Mouse (Mus musculus): Measurements from ENCODE around the gene Camk1. TPM values are rescaled to one million over a fixed set of nuclear protein-coding genes. Genes with fewer than 3 reads are reported as not detected.

The Camk1 gene
- 10 to 100 TPM; 35.9 to 44.2 TPM for total RNA-seq (2021)
- long read RNA-seq, experiment 1, transcript Camk1-201 (12 exons, 1,496 nt): major isoform, 56 of 72 reads
- long read RNA-seq, experiment 1, partial matches to known transcripts: 3 of 72 reads
- long read RNA-seq, experiment 1, other reads (novel, unspliced or antisense): 10 of 72 reads
- long read RNA-seq, experiment 2, transcript Camk1-201 (12 exons, 1,496 nt): major isoform, 57 of 64 reads
- long read RNA-seq, experiment 2, partial matches to known transcripts: 0 of 64 reads
- long read RNA-seq, experiment 2, other reads (novel, unspliced or antisense): 6 of 64 reads

DNA sequence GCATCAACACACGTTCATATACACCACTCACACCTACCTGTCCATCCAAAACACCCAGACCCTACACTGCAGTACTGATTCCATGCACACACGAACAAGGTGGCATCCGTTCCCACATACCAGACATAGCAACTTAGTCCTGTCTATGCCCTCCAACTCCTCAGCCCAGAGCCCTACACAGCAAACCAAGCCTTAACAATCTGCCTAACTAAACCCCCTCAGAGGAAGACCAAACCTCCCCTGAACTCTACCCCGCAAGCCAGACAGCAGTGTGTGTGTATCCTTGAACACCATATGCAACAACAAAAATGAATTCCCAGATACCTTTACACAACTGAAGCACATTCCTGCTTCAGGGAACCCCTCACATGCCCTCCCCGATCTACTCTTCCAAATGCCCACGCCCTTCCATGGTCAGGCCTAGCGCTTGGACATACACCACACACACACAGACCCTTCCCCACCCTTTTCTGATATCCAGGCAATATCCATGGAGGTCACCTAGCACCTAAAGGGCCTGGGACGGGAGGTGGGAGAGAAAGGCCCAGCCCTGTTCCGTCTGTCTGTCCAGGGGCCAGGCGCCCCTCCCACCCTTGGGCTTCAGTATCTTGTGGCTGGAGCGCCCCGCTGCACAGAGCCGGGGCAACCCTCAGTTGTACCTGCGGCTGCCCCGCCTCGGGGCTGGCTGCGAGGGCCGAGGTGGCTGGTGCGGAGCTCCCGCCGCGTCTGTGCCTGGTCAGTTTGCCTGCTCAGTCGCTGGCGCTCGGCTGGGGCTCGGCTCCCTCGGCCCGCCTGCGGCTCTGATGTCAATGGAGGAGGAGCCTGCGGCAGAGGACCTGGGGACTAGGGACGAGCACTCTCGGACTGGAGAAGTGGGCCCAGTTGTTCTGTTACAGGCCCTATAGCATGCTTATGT, at the start of gene Camk1:
Camk1 (minus strand) TSS at position 808 of the 916 bp plus-strand sequence.
- DNase-seq: peak; percentile 82

DNA sequence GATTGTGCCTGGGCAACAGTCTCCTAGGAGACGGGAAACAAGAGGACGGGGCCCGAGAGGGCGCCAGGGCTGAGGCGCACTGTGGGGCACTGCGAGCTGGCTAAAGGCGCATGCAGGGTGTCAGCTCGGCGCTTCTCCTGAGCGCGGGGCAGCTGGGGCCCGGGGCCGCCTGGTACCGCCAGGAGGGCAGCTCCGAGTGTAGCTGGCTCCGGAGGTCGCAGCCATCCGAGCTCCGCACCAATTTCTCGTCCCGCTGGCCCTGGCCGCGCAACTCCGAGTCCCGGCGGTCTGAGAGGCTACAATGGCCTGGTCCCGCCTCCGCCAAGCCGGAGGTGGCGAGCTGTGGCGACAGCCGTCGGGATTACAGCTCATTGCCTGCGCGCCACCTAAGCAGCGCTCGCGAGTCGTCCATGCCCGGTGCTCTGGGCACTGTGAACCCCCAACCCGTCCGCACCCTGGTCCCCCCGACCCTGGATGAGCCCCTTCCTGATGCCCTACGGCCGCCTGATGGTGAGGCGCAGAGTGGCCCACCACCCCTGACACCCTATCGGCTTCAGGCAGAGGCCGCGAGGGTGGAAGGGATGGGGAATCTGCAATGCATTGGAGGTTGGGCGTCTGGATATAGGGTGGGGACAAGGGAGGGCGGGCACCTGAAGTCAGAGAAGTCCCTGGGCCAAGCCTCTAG, 48.7 kb upstream of the Camk1 start:
- peak; percentile 58 for DNase-seq

DNA sequence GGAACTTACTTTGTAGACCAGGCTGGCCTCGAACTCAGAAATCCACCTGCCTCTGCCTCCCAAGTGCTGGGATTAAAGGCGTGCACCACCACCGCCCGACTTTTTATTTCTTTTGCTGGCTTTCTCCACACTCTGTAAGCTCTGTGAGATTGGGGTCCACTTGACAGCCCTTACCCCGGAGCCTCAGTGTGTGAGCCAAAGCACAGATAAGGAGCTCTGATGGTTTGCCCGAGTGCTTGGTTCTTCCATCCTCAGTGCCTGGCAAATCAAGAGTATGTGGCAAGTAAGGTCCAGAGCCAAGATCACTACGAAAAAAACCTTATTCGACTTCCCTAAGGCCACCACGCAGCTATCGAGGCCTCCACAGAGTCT, 48.2 kb upstream of the Camk1 start:
- DNase-seq: no peak

DNA sequence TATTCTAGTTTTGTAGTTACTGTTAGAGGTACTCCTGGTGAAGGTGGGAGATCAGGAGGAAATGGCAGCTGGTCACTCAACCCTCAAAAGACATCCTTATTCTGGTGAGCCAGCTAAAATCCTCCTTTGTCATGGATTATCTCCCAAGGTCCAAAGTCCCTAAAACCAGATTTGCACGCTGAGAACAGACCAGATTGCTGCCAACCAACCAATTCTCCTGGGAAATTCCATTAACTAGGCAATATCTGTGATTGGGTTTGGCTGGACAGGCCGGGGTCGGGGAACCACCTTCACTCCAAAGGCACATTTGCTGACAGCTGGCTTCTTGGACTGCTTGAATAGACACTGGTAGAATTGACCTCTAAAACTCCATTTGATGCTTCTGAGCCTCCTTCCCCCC, 46.9 kb upstream of the Camk1 start:
- no peak for DNase-seq

DNA sequence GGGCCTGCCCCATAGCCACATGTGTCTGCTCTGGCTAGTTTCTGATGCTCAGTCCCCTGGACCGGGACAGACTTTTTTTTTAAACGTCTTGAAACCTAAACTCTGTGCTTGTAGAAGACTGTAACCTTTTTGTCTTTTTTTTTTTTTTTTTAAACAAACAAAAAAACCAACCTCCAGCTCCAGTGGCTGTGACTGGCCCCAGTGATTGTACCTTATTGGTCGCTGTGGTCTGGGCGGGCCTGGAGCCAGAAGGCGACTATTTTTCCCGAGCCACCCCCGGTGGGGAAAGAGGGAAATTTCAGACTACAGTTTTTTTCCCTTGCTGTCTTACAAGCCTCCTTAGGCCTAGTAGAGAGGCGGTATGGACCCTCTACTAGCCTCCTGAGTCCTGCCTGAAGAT, 45.2 kb upstream of the Camk1 start, which contains the start of gene Ttll3:
Ttll3 (plus strand) TSS at position 301 of the 400 bp plus-strand sequence.
- no peak for DNase-seq

DNA sequence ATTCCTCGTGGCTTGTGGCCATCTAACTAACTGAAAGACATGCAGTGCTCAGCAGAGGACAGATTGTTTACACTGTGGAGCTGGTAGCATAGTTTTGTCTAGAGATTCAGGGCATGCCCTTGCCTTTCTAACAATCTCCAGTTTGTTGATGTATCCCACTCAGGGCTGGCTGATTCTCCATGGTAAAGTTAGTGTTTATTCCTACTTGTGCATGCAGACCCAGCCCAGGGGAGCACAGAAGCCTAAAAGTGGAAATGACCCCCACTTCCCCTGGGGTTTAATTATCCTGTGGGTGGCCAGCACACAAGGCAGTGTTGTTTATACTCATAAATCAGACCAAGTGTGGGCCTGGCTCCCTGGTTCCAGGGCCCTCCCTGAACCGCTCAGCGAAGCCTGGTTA, 42.2 kb upstream of the Camk1 start:
- DNase-seq: no peak

DNA sequence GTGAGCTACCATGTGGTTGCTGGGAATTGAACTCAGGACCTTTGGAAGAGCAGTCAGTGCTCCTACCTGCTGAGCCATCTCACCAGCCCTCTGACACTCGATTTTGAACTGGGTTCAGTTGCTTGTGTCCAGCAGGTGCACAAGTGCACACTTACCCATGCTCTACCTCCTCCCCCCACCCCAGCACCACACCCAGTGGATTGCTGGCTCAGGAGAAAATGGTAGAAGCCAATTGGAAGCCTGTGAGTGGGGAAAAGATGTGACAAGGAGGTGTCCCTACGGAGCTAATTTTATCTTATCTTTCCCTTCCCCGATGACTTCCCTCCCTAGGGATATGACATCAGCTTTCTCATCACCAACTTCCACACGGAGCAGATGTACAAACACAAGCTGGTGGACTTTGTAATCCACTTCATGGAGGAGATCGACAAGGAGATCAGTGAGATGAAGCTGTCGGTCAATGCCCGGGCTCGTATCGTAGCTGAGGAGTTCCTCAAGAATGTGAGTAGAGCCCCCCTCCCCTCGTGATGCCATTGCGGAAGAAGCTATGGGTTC, 41.5 kb upstream of the Camk1 start:
- DNase-seq: no peak

DNA sequence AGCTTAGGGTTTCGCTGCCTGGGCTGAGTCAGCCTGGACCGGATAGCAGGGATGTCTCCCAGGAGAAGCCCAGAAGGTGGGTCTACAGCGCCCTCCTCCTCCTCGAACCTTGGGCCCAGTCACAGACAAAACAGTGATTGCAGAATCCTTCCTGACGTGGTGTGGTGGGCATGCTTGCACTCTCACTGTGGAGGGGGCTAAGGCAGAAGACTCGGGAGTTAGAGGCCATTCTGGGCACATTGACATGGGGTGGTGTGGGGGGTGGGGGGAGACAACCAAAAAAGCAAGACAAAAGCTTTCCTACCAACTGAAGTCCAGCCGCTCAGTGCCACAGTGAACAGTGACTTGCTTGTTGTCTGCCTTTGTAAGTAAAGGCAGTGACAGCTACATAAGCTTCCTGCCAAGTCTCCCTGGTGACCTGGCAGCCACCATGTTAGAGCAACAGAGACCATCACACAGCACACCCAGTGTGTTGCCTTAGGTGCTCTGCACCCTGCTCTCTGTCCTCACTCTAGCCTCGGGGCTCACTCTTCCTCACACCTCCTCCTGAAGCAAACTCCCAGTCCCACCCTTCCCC, 40.7 kb upstream of the Camk1 start:
- no peak for DNase-seq

DNA sequence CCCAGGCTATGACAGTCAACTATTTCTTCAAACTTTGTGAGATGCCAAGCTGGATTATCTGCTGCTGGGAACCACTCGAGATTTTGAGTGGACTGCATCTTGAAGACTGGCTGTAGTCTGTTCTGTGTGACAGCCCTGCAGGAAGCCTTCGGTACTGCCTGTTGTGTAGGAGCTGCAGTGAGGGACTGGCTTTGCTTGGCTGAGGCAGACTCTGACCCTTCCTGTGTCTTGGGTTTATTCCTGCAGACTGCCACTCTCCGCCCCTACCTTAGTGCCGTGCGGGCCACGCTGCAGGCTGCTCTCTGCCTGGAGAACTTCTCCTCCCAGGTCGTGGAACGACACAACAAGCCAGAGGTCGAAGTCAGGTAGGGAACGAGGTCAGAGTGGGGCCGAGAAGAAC, 36.7 kb upstream of the Camk1 start:
- no peak for DNase-seq

DNA sequence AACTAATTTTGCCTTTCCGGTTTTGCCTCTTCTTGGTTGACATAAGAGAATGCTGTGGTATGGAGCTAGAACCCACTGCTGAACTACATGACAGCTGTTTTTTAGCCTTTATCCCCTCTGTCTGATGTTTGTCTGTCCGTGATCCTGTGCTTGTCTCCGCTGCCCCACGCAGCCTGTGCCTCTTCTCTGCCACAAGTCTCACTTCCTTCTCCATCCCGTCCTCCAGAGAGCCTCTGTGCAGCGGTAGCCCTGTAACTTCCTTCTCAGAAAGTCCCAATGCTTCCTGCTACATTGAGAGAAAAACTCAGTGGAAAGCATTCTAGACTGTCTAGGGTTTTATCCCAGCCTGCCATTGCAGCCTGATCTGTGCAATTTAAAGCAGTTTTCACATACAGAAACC, 35.5 kb upstream of the Camk1 start:
- no peak for DNase-seq

DNA sequence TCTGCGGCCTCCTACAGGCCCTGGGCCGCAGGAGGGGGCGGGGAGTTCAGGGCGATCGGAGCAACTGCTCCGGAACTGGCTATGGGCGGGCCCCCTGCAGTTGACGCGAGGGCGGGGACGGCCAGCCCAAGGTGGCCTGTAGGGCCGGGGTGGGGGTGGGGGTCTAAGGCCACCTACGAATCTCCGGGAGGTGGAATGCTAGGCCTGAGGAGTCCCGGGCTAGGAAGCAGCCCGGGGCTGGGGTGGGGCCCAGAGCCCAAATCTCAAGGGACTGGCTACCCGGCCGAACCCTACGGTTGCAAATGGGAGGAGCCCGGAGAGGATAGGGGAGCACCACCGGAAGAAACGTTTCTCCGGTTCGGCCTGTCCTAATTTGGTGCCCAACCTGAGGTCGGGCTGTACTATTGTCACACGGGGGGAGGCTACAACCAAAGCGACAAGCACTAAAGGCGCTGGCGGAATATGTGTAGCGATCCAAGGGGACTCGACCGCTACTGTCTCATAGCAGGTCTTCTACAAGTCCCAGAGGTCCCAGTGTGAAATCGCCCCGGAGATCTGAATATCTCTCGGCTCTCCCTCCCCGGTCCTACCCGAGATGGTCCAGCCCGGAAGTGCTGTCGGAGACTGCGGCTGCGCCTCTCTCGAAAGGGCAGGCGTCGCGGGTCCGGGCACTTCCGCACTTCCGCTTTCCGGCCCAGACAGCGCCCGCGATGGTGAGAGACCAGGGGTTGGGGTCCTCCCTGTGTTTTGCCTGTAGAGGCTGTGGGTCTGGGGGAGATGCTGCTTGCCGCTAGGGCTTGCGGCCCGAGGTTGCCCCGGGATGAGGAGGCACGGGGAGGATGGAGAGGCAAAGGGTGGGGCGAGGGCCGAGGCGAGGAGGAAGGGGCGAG, 34.0 kb upstream of the Camk1 start, which contains the start of the genes Tada3 and Arpc4:
Tada3 (minus strand) TSS at position 388 of the 890 bp plus-strand sequence.
Arpc4 (plus strand) TSS at position 620 of the 890 bp plus-strand sequence.
- DNase-seq: peak; percentile 89

DNA sequence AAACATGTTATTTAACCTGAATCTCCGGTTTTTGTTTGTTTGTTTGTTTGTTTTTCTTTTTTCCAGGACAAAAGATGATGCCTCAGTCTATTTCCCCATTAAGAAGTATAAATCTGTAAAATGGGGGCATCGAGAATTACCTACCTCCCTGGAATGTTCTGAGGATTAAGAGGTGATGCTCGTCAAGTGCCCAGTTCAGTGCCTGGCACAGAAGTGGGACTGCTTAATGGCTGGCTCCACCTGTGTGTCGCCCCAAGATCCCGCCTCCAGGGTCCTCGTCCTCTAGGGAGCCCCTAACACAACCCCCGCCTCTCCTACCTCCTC, 33.4 kb upstream of the Camk1 start:
- DNase-seq: no peak

DNA sequence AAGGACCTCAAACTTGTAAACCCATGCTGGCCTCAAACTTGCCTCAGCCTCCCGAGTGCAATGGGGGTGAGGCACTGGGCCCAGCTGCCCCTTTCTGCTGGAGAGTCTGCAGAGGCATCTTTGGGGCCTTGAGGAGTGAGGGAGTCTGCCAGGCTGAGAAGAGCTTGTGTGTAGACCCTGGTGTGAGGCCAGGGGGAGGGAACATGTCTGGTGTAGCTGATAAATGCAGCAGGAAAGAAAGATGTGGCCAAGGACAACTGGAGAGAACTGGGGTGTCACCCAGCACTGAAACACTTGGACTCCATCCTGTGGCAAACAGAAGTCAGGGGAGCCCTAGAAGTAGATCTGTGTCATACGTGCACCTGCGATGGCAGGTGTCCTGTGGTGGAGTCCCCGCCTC, 29.7 kb upstream of the Camk1 start:
- no peak for DNase-seq

DNA sequence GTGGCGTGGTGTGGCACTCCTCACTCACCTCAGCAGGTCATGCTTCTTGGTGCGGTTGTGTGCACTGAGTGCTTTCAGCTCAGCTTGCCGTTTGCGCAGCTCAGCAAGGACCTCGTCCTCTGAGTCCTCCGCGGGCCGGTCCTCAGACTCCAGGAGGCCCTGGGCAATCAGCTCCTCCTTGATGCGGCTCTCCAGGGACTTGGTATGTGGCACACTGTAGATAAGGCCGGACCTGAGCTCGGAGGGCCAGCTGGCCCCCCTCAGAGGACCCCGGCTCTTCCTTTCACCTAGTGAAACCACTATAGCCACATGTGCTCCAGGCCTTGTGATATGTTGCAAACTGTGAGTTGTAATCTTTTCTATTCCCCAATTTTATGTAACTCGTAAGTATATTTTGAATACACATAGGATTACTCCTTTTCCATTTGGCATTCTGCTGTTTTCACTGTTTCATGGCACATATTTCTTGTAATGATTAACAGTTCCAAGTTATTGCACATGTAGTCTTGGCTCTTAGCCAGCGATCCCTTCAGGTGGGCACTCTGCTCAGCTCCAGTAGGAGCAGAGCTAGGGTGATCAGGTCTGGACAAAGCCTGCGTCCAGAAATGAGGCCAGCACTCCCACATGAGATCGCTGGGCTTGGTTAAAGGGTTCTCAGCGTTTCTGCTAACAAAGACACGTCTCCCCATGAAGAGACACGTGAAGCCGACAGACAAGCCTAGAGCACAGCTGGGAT, 26.6 kb upstream of the Camk1 start:
- DNase-seq: no peak

DNA sequence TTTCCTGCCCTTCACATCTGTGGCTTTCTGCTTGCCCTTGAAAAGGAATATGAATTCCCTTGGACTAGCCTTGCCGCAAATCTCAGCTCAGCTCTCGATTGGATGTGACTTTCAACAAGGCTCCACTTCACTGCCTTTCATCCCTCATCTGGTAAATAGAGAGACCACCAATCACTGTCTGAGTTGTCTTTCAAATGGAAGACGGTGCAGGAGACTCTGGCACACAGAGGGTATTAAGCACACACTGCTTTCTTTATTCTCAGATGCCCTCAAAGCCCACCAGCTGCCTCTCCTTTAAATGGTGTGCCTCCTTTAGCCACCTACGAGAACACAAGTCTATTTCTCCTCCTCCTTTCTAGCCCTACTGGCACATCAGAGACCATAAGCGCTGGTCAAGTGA, 24.8 kb upstream of the Camk1 start:
- DNase-seq: no peak

DNA sequence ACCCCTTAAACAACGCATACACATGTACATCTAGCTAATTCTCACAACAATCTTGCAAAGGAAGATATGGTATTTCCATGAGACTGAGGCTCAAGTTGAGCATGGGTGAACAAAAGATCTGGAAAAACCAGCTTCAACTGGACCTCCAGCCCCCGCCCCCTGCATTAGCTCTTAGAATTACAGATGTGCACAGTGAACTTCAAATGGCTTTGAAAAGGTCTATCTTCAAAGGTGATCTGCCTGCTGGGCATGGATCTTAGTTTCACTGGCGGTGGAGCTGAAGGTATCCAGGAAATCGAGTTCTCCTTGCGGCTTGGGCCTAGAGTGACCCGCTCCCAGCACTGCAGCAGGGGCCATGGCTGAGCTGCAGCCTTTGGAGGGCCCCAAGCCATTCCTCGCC, 24.3 kb upstream of the Camk1 start:
- no peak for DNase-seq

DNA sequence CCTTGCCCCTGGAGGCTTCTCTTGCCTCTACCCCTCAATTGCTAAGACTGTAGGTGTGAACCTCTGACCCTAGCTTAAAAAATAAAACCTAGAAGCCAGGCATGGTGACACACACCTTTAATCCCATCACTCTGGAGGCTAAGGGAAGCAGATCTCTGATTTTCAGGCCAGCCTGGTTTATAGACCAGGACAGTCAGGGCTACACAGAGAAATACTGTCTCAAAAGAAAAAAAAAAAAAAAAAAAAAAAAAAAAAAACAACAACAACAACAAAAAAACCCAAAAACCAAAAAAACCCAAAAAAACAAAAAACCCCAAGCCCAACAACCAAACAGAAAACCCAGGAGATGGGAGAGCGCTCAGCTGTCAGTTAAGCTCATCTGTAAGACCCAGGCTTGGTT, 23.8 kb upstream of the Camk1 start:
- DNase-seq: no peak

DNA sequence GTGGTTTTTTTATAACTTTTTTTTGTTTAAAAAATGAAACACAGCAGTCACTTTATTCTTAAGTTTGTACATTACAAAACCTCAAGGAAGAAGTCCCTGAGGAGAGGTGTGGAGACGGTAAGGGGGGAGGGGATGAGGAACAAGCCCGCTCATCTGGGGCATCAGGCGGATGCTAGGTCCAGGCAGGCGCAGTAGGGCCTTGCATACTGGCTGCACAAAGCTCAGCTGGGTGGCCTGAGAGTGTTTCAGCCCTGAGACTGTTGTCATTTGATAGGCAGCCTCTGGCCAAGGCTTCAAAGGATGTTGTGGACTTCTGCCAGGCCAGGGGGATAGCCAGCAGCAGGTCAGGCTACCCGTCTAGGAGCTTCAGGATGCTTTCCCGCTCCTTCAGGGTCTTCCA, 22.9 kb upstream of the Camk1 start:
- no peak for DNase-seq

DNA sequence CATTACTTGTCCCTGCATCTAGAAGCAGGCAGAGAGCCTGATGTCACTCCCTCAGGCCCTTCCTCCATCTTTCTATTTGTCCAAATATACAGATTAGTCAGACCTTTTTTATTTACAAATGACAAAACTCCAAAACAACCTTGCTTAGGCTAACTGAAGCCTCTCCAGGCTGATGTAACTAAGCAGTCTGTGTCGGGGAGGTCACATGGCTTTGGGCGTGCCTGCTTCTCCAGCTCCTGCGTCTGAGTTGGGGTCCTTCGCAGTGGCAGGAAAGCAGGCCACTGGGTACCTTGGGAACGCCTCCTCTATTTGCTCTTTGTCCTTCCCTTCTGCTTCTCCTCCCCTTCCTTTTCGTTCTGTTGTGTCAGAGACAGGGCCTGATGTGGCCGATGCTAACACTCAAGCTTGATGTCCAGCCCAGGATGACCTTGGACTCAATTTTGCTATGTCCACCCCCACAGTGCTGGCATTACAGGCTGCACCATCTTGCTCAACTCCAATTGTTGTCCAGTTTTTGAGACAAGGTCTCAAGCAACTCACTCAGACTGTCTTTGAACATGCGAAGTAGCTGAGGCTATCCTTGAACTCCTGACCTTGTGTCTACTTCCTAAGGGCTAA, 20.8 kb upstream of the Camk1 start:
- DNase-seq: no peak

DNA sequence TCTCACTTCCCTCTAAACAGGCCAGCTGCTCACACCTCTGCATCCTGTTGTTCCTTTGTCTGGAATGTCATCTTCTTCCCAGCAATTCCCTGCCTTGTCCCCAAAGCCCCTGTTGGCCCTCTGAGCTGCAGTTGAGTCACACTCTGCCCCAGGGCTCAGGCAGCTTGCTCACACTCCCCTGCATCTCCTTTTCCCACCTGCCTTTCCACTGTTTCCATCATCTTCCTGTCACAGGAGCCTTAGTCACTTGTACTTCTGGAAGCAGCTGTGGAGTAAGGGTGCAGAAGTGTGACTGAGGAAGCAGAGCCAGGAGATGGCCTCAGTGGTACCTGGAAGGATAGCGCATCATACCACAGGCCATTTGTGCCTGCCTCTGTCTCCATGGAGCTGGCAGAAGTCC, 18.5 kb upstream of the Camk1 start:
- DNase-seq: no peak
